Mouse (Mus musculus) megakaryocyte, embryonic 14.5 days (primary cell): ENCODE results near the gene Rere.

Experiments used
- FLI1 ChIP-seq: IDR thresholded peaks from 2 replicates; pipeline ENCODE4 v1.6.1; 2012; ENCODE audit warnings: low read length, inconsistent platforms, mixed read lengths
- GATA1 ChIP-seq: IDR thresholded peaks from 3 replicates; pipeline ENCODE4 v1.6.1; 2012; ENCODE audit warnings: mixed read lengths, low read length, inconsistent platforms, borderline replicate concordance

DNA sequence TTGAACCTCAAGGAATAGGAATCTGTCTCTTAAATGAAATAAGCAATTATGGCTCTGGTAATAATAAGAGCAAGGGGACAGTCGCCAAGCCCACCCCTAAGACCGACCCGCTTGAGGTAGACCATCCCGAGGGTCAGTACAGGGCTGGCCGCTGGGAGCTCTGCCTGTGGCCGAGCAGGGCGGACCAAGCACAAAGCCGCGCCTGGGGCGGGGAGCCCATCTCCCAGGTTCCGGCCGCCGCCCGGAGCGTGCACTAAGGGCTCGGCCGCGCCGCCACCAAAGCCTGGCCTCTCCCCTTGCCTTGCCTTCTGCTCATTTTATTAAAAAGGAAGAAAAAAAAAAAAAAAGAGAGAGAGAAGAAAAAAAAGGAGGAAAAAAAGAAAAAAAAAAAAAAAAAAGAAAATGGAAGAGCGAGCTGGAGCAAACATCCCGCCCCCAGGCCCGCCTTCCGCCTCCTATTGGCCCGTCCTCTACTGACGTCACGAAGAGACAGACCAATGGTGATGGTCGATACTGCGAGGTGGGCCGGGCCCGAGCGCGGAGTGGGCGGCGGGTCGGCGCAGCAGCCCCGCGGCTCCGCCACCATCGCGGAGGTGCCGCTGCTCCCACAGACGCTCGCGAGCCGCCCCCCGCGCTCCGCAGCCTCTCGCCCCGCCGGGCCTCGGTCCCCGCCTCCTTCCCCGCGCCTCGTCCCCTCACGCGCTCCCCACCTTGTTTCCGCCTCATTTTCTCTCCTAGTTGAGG lies at the start of gene Rere:
- TF ChIP-seq GATA1 (no peak), FLI1 (no peak)
